Mouse (Mus musculus): ENCODE data around the gene Bhlhe41. TPM values are rescaled to one million over a fixed set of nuclear protein-coding genes. Genes with fewer than 3 reads are reported as not detected.

Bhlhe41 gene
- polyA plus RNA-seq, 1 experiment from 2014 or later: 0.13 TPM

DNA sequence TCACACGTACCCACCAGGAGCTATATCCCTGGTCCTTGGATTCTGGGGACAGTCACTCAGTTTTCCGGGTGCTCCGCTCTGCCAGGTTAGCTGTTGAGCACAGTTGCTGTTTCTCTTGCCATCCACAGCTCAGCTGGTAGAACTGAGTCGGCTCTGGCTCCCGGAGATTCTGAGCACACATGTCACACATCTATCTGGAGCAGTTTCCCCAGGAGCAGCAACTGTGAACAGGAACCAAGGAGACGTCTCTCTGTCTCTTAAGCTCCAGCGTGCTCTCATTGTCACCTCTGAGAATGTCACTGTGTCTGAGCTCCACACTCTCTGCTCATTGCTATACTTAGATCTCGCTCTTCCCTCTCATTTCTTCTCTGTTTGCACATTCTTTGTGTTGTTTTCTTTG is 32.4 kb downstream of the Bhlhe41 start:
- WGBS (ENCODE audit: insufficient replicate concordance): 66% methylated on average over 8 of the region's 8 CpGs

DNA sequence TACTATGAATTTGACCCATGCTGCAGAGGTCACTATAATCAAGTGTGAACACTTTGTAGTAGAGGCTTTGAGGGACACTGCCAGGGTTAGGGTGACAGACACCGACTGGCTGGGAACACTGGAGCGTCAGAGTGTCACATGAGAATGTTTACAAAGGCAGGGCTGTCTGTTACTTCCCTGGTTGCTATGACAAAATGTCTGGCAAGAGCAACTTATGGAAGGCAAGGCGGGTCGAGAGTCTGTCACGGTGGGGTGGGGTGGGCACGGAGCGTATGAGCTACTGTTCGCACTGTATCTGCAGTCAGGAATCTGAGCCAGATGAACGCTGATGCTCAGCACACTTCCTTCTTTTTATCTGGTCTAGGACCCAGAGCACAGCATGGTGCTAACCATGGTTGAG is 34.7 kb downstream of the Bhlhe41 start:
- WGBS (ENCODE audit: insufficient replicate concordance): 56% methylated on average over 9 of the region's 9 CpGs
- H3K36me3 ChIP-seq (ENCODE audit: control insufficient read depth, insufficient read depth): no peaks in the 10 kb centered on the region
- H3K4me3 ChIP-seq (ENCODE audit: low read depth, low read length): no peak overlapping the region
- no peaks in the 10 kb centered on the region for H3K4me1 ChIP-seq (ENCODE audit: control insufficient read depth, low read depth, low read length)
- no peak overlapping the region for H3K27ac ChIP-seq (ENCODE audit: low read length)
- no peaks in the 10 kb centered on the region for H3K27me3 ChIP-seq (ENCODE audit: control insufficient read depth, insufficient read depth, low read depth, low read length)
- H3K4me2 ChIP-seq (ENCODE audit: low read depth, low read length): no peak overlapping the region
- H3K9me3 ChIP-seq (replicated peaks; ENCODE audit: control insufficient read depth, low read length): no peaks in the 10 kb centered on the region
- ATAC-seq (ENCODE audit: low read depth): no peak
- H3K9ac ChIP-seq (ENCODE audit: low read depth, low read length): no peak overlapping the region

More for the DNA sequence above, 32.4 kb downstream of the Bhlhe41 start:
- no peak overlapping the region for H3K27ac ChIP-seq (ENCODE audit: low read length)
- no peaks in the 10 kb centered on the region for H3K9me3 ChIP-seq (replicated peaks; ENCODE audit: control insufficient read depth, low read length)
- H3K27me3 ChIP-seq (ENCODE audit: control insufficient read depth, insufficient read depth, low read depth, low read length): no peaks in the 10 kb centered on the region
- ATAC-seq (ENCODE audit: low read depth): no peak
- H3K4me3 ChIP-seq (ENCODE audit: low read depth, low read length): no peak overlapping the region
- H3K9ac ChIP-seq (ENCODE audit: low read depth, low read length): no peak overlapping the region
- no peaks in the 10 kb centered on the region for H3K36me3 ChIP-seq (ENCODE audit: control insufficient read depth, insufficient read depth)
- H3K4me1 ChIP-seq (ENCODE audit: control insufficient read depth, low read depth, low read length): no peaks in the 10 kb centered on the region
- no peak overlapping the region for H3K4me2 ChIP-seq (ENCODE audit: low read depth, low read length)

DNA sequence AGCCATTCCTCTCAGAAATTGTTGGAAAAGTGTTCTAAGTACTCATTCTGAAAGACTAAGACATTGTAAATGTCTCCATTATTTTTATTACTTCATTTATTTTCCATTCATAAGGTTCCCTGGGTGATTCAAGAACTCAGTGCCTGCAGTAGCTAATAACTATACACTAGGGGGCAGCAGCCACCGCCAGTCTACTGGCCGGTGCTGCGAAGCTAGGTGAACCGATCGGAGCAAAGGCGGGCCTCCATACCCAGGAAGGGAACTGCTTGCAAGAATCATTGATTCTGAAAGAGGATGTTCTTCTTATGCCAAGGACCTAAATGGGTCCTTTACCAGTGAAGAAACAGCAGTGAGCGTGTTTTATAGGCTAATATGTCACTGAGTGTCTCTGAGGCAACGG is 35.2 kb downstream of the Bhlhe41 start:
- no peak for ATAC-seq (ENCODE audit: low read depth)
- H3K27ac ChIP-seq (ENCODE audit: low read length): no peak overlapping the region
- no peak overlapping the region for H3K9ac ChIP-seq (ENCODE audit: low read depth, low read length)
- 16% methylated on average over 8 of the region's 8 CpGs for WGBS (ENCODE audit: insufficient replicate concordance)
- no peak overlapping the region for H3K4me3 ChIP-seq (ENCODE audit: low read depth, low read length)
- no peaks in the 10 kb centered on the region for H3K9me3 ChIP-seq (replicated peaks; ENCODE audit: control insufficient read depth, low read length)
- no peaks in the 10 kb centered on the region for H3K36me3 ChIP-seq (ENCODE audit: control insufficient read depth, insufficient read depth)
- no peaks in the 10 kb centered on the region for H3K27me3 ChIP-seq (ENCODE audit: control insufficient read depth, insufficient read depth, low read depth, low read length)
- no peaks in the 10 kb centered on the region for H3K4me1 ChIP-seq (ENCODE audit: control insufficient read depth, low read depth, low read length)
- H3K4me2 ChIP-seq (ENCODE audit: low read depth, low read length): no peak overlapping the region

DNA sequence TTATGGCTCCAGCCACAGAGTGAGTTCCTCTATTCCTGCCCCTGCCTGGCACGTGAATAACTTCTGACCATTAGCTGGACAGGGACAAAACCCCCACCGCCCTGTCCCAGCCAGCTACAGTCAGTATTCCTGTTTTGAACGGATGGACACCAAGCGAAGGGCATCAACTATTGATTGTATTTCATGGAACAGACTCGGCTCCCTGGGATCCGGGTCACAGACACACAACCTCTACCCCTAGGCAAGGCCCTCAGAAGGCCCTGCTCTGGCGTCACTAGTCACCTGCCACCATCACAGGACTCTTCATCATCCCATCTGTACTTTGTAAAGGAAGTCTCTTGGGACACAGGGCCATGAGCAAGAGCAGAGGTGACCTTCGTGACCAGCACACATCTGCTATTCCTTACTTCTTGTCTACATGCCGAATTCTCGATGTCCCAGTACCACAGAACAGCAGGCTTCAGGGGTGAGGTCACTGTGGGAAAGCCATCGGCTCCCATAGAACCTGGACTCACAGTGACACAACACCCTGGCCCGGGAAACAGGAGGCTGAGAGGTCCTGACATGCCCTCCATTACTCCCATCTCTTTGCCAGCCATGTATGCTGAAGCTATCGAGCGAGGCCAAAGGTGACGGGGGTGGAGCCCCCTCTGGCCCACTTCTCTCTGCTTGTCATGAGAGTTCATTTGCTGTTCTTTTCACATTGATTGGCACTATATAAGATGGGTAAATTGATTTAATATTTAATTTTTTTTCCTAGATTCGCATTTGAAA is 36.1 kb downstream of the Bhlhe41 start:
- Histone ChIP-seq H3K4me3 (ENCODE audit: low read depth, low read length) (no peak overlapping the region), H3K9me3 (replicated peaks; ENCODE audit: control insufficient read depth, low read length) (no peaks in the 10 kb centered on the region), H3K36me3 (ENCODE audit: control insufficient read depth, insufficient read depth) (no peaks in the 10 kb centered on the region), H3K4me2 (ENCODE audit: low read depth, low read length) (no peak overlapping the region), H3K4me1 (ENCODE audit: control insufficient read depth, low read depth, low read length) (no peaks in the 10 kb centered on the region), H3K27me3 (ENCODE audit: control insufficient read depth, insufficient read depth, low read depth, low read length) (no peaks in the 10 kb centered on the region), H3K9ac (ENCODE audit: low read depth, low read length) (no peak overlapping the region), H3K27ac (ENCODE audit: low read length) (no peak overlapping the region)
- WGBS (ENCODE audit: insufficient replicate concordance): 54% methylated on average over 16 of the region's 16 CpGs
- peak; percentile 63 for ATAC-seq (ENCODE audit: low read depth)

DNA sequence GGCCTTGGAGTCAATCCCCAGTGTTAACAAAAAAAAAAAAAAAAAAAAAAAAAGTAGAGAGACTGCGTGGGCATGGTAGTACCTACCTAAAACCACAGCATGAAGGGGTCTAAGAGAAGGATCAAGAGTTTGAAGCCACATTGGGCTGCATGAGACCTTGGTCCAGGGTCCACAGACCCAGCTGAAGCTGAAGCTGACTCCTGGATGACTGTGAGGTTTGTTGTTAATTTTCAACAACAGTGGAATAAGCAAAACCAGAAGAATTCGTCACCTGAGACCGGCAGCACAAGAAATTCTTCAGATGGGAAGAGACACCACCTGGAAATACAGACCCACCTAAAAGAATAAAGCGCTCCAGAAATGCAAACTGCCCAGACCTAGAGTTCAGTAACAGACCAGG is 39.1 kb downstream of the Bhlhe41 start:
- no peak for ATAC-seq (ENCODE audit: low read depth)
- no peak overlapping the region for H3K27ac ChIP-seq (ENCODE audit: low read length)
- no peaks in the 10 kb centered on the region; the same call in 1 of the 2 replicates for H3K4me1 ChIP-seq (ENCODE audit: control insufficient read depth, low read depth, low read length)
- H3K9me3 ChIP-seq (replicated peaks; ENCODE audit: control insufficient read depth, low read length): no peaks in the 10 kb centered on the region
- no peaks in the 10 kb centered on the region for H3K27me3 ChIP-seq (ENCODE audit: control insufficient read depth, insufficient read depth, low read depth, low read length)
- no peak overlapping the region for H3K4me2 ChIP-seq (ENCODE audit: low read depth, low read length)
- no peak overlapping the region for H3K9ac ChIP-seq (ENCODE audit: low read depth, low read length)
- H3K36me3 ChIP-seq (ENCODE audit: control insufficient read depth, insufficient read depth): no peaks in the 10 kb centered on the region
- H3K4me3 ChIP-seq (ENCODE audit: low read depth, low read length): no peak overlapping the region
- 61% methylated on average over 4 of the region's 4 CpGs for WGBS (ENCODE audit: insufficient replicate concordance)

GRCm38 (mm10) chr6:145823588-145824234 is 41.6 kb downstream of the Bhlhe41 start:
- Histone ChIP-seq H3K27ac (ENCODE audit: low read length) (peak overlapping the region; percentile 6; the same call in 1 of the 2 replicates), H3K27me3 (ENCODE audit: control insufficient read depth, insufficient read depth, low read depth, low read length) (no peaks in the 10 kb centered on the region), H3K4me3 (ENCODE audit: low read depth, low read length) (no peak overlapping the region), H3K36me3 (ENCODE audit: control insufficient read depth, insufficient read depth) (no peaks in the 10 kb centered on the region), H3K4me2 (ENCODE audit: low read depth, low read length) (no peak overlapping the region), H3K9ac (ENCODE audit: low read depth, low read length) (no peak overlapping the region), H3K4me1 (ENCODE audit: control insufficient read depth, low read depth, low read length) (no peaks in the 10 kb centered on the region; the same call in 1 of the 2 replicates), H3K9me3 (replicated peaks; ENCODE audit: control insufficient read depth, low read length) (no peaks in the 10 kb centered on the region)
- 21% methylated on average over 5 of the region's 5 CpGs for WGBS (ENCODE audit: insufficient replicate concordance)
- ATAC-seq (ENCODE audit: low read depth): no peak

- H3K27ac ChIP-seq (ENCODE audit: low read length): peak overlapping the region; percentile 6; the same call in 1 of the 2 replicates
- no peak overlapping the region for H3K9ac ChIP-seq (ENCODE audit: low read depth, low read length)
- H3K4me2 ChIP-seq (ENCODE audit: low read depth, low read length): no peak overlapping the region
- 48% methylated on average over 6 of the region's 6 CpGs for WGBS (ENCODE audit: insufficient replicate concordance)
- no peaks in the 10 kb centered on the region for H3K36me3 ChIP-seq (ENCODE audit: control insufficient read depth, insufficient read depth)
- no peaks in the 10 kb centered on the region; the same call in 1 of the 2 replicates for H3K4me1 ChIP-seq (ENCODE audit: control insufficient read depth, low read depth, low read length)
- H3K9me3 ChIP-seq (replicated peaks; ENCODE audit: control insufficient read depth, low read length): no peaks in the 10 kb centered on the region
- ATAC-seq (ENCODE audit: low read depth): peak; percentile 86
- no peak overlapping the region for H3K4me3 ChIP-seq (ENCODE audit: low read depth, low read length)
- no peaks in the 10 kb centered on the region for H3K27me3 ChIP-seq (ENCODE audit: control insufficient read depth, insufficient read depth, low read depth, low read length)
These were observed 42.3 kb downstream of the Bhlhe41 start for GRCm38 (mm10) chr6:145823103-145823502.

GRCm38 (mm10) chr6:145822218-145822617 is 43.1 kb downstream of the Bhlhe41 start:
- Histone ChIP-seq H3K36me3 (ENCODE audit: control insufficient read depth, insufficient read depth) (no peaks in the 10 kb centered on the region), H3K4me1 (ENCODE audit: control insufficient read depth, low read depth, low read length) (no peaks in the 10 kb centered on the region; the same call in 1 of the 2 replicates), H3K9ac (ENCODE audit: low read depth, low read length) (no peak overlapping the region), H3K27ac (ENCODE audit: low read length) (no peak overlapping the region), H3K27me3 (ENCODE audit: control insufficient read depth, insufficient read depth, low read depth, low read length) (no peaks in the 10 kb centered on the region), H3K4me2 (ENCODE audit: low read depth, low read length) (no peak overlapping the region), H3K4me3 (ENCODE audit: low read depth, low read length) (no peak overlapping the region), H3K9me3 (replicated peaks; ENCODE audit: control insufficient read depth, low read length) (no peaks in the 10 kb centered on the region)
- no peak for ATAC-seq (ENCODE audit: low read depth)
- WGBS (ENCODE audit: insufficient replicate concordance): 51% methylated on average over 5 of the region's 5 CpGs

GRCm38 (mm10) chr6:145819151-145819550 is 46.2 kb downstream of the Bhlhe41 start:
- Histone ChIP-seq H3K9me3 (replicated peaks; ENCODE audit: control insufficient read depth, low read length) (no peaks in the 10 kb centered on the region), H3K4me2 (ENCODE audit: low read depth, low read length) (no peak overlapping the region), H3K27ac (ENCODE audit: low read length) (no peak overlapping the region), H3K4me1 (ENCODE audit: control insufficient read depth, low read depth, low read length) (no peaks in the 10 kb centered on the region; the same call in 1 of the 2 replicates), H3K27me3 (ENCODE audit: control insufficient read depth, insufficient read depth, low read depth, low read length) (no peaks in the 10 kb centered on the region), H3K9ac (ENCODE audit: low read depth, low read length) (no peak overlapping the region), H3K36me3 (ENCODE audit: control insufficient read depth, insufficient read depth) (no peaks in the 10 kb centered on the region), H3K4me3 (ENCODE audit: low read depth, low read length) (no peak overlapping the region)
- 63% methylated on average over 9 of the region's 9 CpGs for WGBS (ENCODE audit: insufficient replicate concordance)
- no peak for ATAC-seq (ENCODE audit: low read depth)

Measured in liver, embryonic 16.5 days (tissue).